Mouse (Mus musculus): Measurements from ENCODE around the gene Sept14. TPM values are rescaled to one million over a fixed set of nuclear protein-coding genes. Genes with fewer than 3 reads are reported as not detected.

Gene Sept14
- total RNA-seq, 1 experiment: 0.27 TPM

GRCm38 (mm10) chr5:129740976-129741375 is 32.7 kb upstream of the Sept14 start:
- H3K9me3 ChIP-seq (ENCODE audit: control insufficient read depth, insufficient read depth, low read depth, low read length): no peaks in the 10 kb centered on the region
- DNase-seq (ENCODE audit: low read depth, low spot score): peak; percentile 42
- in situ Hi-C loops (cut with MboI; ENCODE audit: low sequenced_read_pairs in 2 of 2, unreplicated experiment in 2 of 2): no loop called here

GRCm38 (mm10) chr5:129731021-129731420 is 22.7 kb upstream of the Sept14 start:
- peaks cover 4 to 17% of the 10 kb centered on the region in 2 experiments for H3K4me1 ChIP-seq (ENCODE audit: control insufficient read depth in 2 of 2, insufficient read depth in 2 of 2, low read length in 2 of 2, poor library complexity in 1 of 2)
- no peaks in the 10 kb centered on the region for H3K36me3 ChIP-seq (ENCODE audit: control insufficient read depth, insufficient read depth, low read length, poor library complexity, severe bottlenecking)
- in situ Hi-C loops (cut with MboI; ENCODE audit: low sequenced_read_pairs in 2 of 2, unreplicated experiment in 2 of 2): no loop called here
- H3K9ac ChIP-seq (ENCODE audit: insufficient read depth, low read depth, low read length, poor library complexity, severe bottlenecking): no peak overlapping the region
- H3K9me3 ChIP-seq (ENCODE audit: control insufficient read depth, insufficient read depth, low read depth, low read length): no peaks in the 10 kb centered on the region
- no peak overlapping the region for H3K27ac ChIP-seq (ENCODE audit: insufficient read depth, low read depth, low read length, poor library complexity, severe bottlenecking)
- DNase-seq (ENCODE audit: low read depth, low spot score): no peak
- H3K4me3 ChIP-seq (ENCODE audit: insufficient read depth in 1 of 2, low read depth in 1 of 2, low read length in 2 of 2, poor library complexity in 1 of 2, severe bottlenecking in 1 of 2): no peak overlapping the region
- TF ChIP-seq HCFC1 (IDR thresholded peaks at IDR 0.05; ENCODE audit: borderline replicate concordance, insufficient read depth, low read length): no peak
- TF ChIP-seq ZNF384 (IDR thresholded peaks at IDR 0.05; ENCODE audit: low read depth, low read length): no peak
- TF ChIP-seq ZC3H11A (IDR thresholded peaks at IDR 0.05; ENCODE audit: borderline replicate concordance, low read depth, low read length): no peak
- no peak for TF ChIP-seq MAFK (IDR thresholded peaks at IDR 0.05; ENCODE audit: insufficient read depth, low read depth, low read length)

More at GRCm38 (mm10) chr5:129740976-129741375, 32.7 kb upstream of the Sept14 start:
- Histone ChIP-seq H3K9ac (ENCODE audit: insufficient read depth, low read depth, low read length, poor library complexity, severe bottlenecking) (no peak overlapping the region), H3K36me3 (ENCODE audit: control insufficient read depth, insufficient read depth, low read length, poor library complexity, severe bottlenecking) (peaks cover 10% of the 10 kb centered on the region; the same call in 1 of the 2 replicates), H3K4me3 (ENCODE audit: insufficient read depth in 1 of 2, low read depth in 1 of 2, low read length in 2 of 2, poor library complexity in 1 of 2, severe bottlenecking in 1 of 2) (no peak overlapping the region), H3K27ac (ENCODE audit: insufficient read depth, low read depth, low read length, poor library complexity, severe bottlenecking) (no peak overlapping the region), H3K4me1 (ENCODE audit: control insufficient read depth in 2 of 2, insufficient read depth in 2 of 2, low read length in 2 of 2, poor library complexity in 1 of 2) (peaks cover 0 to 3% of the 10 kb centered on the region in 2 experiments; a peak in 1 of 4 replicates)
- TF ChIP-seq ZNF384 (IDR thresholded peaks at IDR 0.05; ENCODE audit: low read depth, low read length) (no peak), MAFK (IDR thresholded peaks at IDR 0.05; ENCODE audit: insufficient read depth, low read depth, low read length) (no peak)

GRCm38 (mm10) chr5:129730344-129730743 is 22.0 kb upstream of the Sept14 start:
- no peaks in the 10 kb centered on the region for H3K36me3 ChIP-seq (ENCODE audit: control insufficient read depth, insufficient read depth, low read length, poor library complexity, severe bottlenecking)
- H3K9ac ChIP-seq (ENCODE audit: insufficient read depth, low read depth, low read length, poor library complexity, severe bottlenecking): 0 out of 2 replicates have a peak overlapping the region, but pooled peaks have one; percentile 28
- no peak overlapping the region for H3K27ac ChIP-seq (ENCODE audit: insufficient read depth, low read depth, low read length, poor library complexity, severe bottlenecking)
- peaks cover 4 to 14% of the 10 kb centered on the region in 2 experiments for H3K4me1 ChIP-seq (ENCODE audit: control insufficient read depth in 2 of 2, insufficient read depth in 2 of 2, low read length in 2 of 2, poor library complexity in 1 of 2)
- no peak for DNase-seq (ENCODE audit: low read depth, low spot score)
- TF ChIP-seq ZNF384 (IDR thresholded peaks at IDR 0.05; ENCODE audit: low read depth, low read length) (no peak), HCFC1 (IDR thresholded peaks at IDR 0.05; ENCODE audit: borderline replicate concordance, insufficient read depth, low read length) (no peak), MAFK (IDR thresholded peaks at IDR 0.05; ENCODE audit: insufficient read depth, low read depth, low read length) (no peak), CHD2 (IDR thresholded peaks at IDR 0.05; ENCODE audit: low read depth, low read length) (no peak), ZC3H11A (IDR thresholded peaks at IDR 0.05; ENCODE audit: borderline replicate concordance, low read depth, low read length) (no peak)
- H3K4me3 ChIP-seq (ENCODE audit: insufficient read depth in 1 of 2, low read depth in 1 of 2, low read length in 2 of 2, poor library complexity in 1 of 2, severe bottlenecking in 1 of 2): 0 out of 4 replicates have a peak overlapping the region, but pooled peaks of 1 of the 2 experiments have one; percentile 26
- in situ Hi-C loops (cut with MboI; ENCODE audit: low sequenced_read_pairs in 2 of 2, unreplicated experiment in 2 of 2): no loop called here
- H3K9me3 ChIP-seq (ENCODE audit: control insufficient read depth, insufficient read depth, low read depth, low read length): no peaks in the 10 kb centered on the region

- H3K4me1 ChIP-seq (ENCODE audit: control insufficient read depth in 2 of 2, insufficient read depth in 2 of 2, low read length in 2 of 2, poor library complexity in 1 of 2): peaks cover 4 to 14% of the 10 kb centered on the region in 2 experiments
- H3K9me3 ChIP-seq (ENCODE audit: control insufficient read depth, insufficient read depth, low read depth, low read length): no peaks in the 10 kb centered on the region
- no peaks in the 10 kb centered on the region for H3K36me3 ChIP-seq (ENCODE audit: control insufficient read depth, insufficient read depth, low read length, poor library complexity, severe bottlenecking)
- no peak overlapping the region for H3K27ac ChIP-seq (ENCODE audit: insufficient read depth, low read depth, low read length, poor library complexity, severe bottlenecking)
- H3K4me3 ChIP-seq (ENCODE audit: insufficient read depth in 1 of 2, low read depth in 1 of 2, low read length in 2 of 2, poor library complexity in 1 of 2, severe bottlenecking in 1 of 2): no peak overlapping the region
- H3K9ac ChIP-seq (ENCODE audit: insufficient read depth, low read depth, low read length, poor library complexity, severe bottlenecking): no peak overlapping the region
- TF ChIP-seq ZNF384 (IDR thresholded peaks at IDR 0.05; ENCODE audit: low read depth, low read length): no peak
- TF ChIP-seq ZC3H11A (IDR thresholded peaks at IDR 0.05; ENCODE audit: borderline replicate concordance, low read depth, low read length): no peak
- TF ChIP-seq HCFC1 (IDR thresholded peaks at IDR 0.05; ENCODE audit: borderline replicate concordance, insufficient read depth, low read length): no peak
- no peak for TF ChIP-seq CHD2 (IDR thresholded peaks at IDR 0.05; ENCODE audit: low read depth, low read length)
- no peak for TF ChIP-seq MAFK (IDR thresholded peaks at IDR 0.05; ENCODE audit: insufficient read depth, low read depth, low read length)
- in situ Hi-C loops (cut with MboI; ENCODE audit: low sequenced_read_pairs in 2 of 2, unreplicated experiment in 2 of 2): no loop called here
- DNase-seq (ENCODE audit: low read depth, low spot score): no peak
Observed at GRCm38 (mm10) chr5:129729286-129729685, 21.0 kb upstream of the Sept14 start.

- DNase-seq (ENCODE audit: low read depth, low spot score): no peak
- H3K4me3 ChIP-seq (ENCODE audit: insufficient read depth in 1 of 2, low read depth in 1 of 2, low read length in 2 of 2, poor library complexity in 1 of 2, severe bottlenecking in 1 of 2): peak overlapping the region; percentile 42 to 83; a peak in 3 of 4 replicates
- in situ Hi-C loops (cut with MboI; ENCODE audit: low sequenced_read_pairs in 2 of 2, unreplicated experiment in 2 of 2): no loop called here
- no peak overlapping the region for H3K27ac ChIP-seq (ENCODE audit: insufficient read depth, low read depth, low read length, poor library complexity, severe bottlenecking)
- no peak for TF ChIP-seq CHD2 (IDR thresholded peaks at IDR 0.05; ENCODE audit: low read depth, low read length)
- no peak for TF ChIP-seq ZNF384 (IDR thresholded peaks at IDR 0.05; ENCODE audit: low read depth, low read length)
- no peak for TF ChIP-seq HCFC1 (IDR thresholded peaks at IDR 0.05; ENCODE audit: borderline replicate concordance, insufficient read depth, low read length)
- H3K36me3 ChIP-seq (ENCODE audit: control insufficient read depth, insufficient read depth, low read length, poor library complexity, severe bottlenecking): no peaks in the 10 kb centered on the region
- H3K4me1 ChIP-seq (ENCODE audit: control insufficient read depth in 2 of 2, insufficient read depth in 2 of 2, low read length in 2 of 2, poor library complexity in 1 of 2): peaks cover 4 to 17% of the 10 kb centered on the region in 2 experiments
- no peaks in the 10 kb centered on the region for H3K9me3 ChIP-seq (ENCODE audit: control insufficient read depth, insufficient read depth, low read depth, low read length)
- H3K9ac ChIP-seq (ENCODE audit: insufficient read depth, low read depth, low read length, poor library complexity, severe bottlenecking): no peak overlapping the region
Observed at GRCm38 (mm10) chr5:129726784-129727183, 18.5 kb upstream of the Sept14 start.
